Mouse (Mus musculus) gastrocnemius, adult 8-10 months (tissue): Measurements from ENCODE around the gene Erg. TPM values are rescaled to one million over a fixed set of nuclear protein-coding genes. Genes with fewer than 3 reads are reported as not detected.

Experiments used
- DNase-seq, 2 experiments: peaks; one replicate each; pipeline ENCODE4 v3.0.0; 2022; ENCODE audit warnings: low spot score in 2 of 2
- total RNA-seq, 4 experiments: library from RNA; stranded (reverse); gene quantifications; 2 replicates each; pipeline ENCODE4 v1.2.4; 2022

Gene Erg
- 1 to 10 TPM; 5.7 to 9.8 (median 8.2) TPM for total RNA-seq

- DNase-seq = no peak
These were observed at the start of gene Erg for GRCm38 (mm10) chr16:95586311-95586602. Gene Erg, minus strand, starts transcription at chr16:95586593.

- no peak for DNase-seq
These were observed 45.4 kb upstream of the Erg start for GRCm38 (mm10) chr16:95631816-95632215.

DNA sequence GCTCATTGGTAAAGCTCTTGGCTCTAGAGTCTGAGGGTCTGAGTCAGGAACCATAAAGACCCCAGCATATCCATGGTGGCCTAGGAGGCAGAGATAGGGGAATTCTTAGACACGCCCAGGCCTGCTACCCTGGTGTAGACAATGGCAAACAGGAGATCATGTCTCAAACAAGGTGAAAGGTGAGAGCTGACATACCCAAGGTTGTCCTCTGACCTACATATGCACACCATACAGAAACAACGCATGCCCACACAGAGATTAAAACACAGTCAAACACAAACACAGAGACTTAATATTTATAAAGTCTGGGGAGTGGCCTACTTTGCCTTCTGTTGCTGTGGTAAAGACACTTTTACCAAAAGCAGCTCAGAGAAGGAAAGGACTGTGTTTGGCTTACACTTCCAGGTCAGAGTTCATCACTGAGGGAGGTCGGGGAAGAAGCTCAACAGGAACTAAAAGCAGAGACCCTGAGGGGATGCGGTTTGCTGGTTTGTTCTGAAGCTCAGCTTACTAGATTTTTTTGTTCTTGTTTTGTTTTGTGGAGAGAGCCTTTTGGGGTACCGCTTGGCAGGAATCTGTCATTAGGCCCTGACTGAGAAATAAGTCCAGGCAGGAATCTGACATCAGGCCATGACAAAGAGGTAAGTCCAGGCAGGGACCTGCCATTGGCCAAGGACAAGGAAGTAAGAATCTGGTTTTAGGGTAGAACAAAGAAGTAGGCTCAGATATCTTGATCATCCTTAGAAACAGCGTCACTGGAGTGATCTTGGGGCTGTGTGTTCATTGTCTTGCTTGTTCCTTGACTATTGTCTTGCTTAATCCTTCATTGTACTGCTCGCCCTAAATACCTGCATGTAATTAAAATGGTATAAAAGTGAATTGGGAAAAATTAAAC, 37.7 kb upstream of the Erg start:
- no peak for DNase-seq

- DNase-seq = no peak
These were observed 36.7 kb upstream of the Erg start for GRCm38 (mm10) chr16:95623056-95623455.

DNA sequence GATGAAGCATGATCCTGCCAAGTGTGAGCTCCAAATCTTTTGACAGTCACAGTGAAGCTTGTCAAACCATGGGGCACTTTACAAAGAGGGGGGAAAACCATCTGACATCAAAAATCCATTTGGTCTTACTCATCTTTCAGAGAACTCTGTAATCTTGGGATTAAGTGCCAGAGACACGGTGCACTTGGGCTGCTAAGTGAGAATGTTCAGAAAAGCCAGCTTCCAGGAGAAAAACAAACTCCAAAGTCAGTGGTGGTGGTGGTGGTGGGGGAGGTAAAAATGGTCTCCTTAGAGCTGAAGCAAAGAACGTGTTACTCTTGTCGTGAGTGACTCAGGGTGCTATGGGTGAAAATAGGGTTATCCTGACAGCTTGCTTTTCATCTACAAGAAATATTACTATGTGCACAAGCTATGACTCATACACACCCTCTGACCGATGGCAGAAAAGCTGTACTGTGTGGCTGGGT, 33.5 kb upstream of the Erg start:
- DNase-seq = no peak

- DNase-seq = no peak
These were observed 31.8 kb upstream of the Erg start for GRCm38 (mm10) chr16:95618206-95618605.

DNA sequence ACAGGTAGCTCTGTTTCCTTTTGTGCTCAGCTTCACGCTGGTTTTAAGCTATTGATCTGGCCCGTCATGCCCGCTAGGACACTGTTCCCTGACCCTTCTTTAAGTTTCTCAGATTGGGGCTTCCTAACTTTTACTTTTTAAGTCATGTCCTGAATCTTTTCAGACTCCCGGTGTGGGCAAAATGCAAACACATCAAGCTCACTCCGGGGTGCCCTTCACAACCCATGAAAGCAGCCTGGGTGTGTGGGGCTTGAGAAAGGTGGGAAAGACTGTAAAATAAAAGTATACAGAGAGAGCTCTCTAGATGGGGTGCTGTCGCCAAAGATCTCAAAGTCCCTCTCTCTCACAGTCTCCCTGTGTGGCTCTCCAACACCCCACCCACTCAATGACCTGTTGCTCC, 31.3 kb upstream of the Erg start:
- no peak for DNase-seq

DNA sequence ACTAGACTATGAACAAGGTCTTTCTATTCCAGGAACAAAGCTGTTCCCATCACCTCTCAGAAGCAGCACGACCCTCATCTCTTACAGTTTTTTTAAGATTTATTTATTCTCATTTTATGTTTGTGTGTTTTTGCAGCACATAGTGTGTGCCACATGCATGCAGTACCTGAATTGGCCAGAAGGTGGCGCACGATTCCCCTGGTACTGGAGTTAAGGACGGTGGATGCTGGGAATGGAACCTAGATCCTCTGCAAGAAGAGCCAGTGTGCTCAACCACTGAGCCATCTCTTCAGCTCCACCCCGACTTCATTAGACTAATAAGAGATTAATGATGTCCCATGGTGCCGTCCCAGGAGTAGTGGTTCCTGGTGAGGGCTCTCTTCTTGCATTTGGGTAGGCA, 29.2 kb upstream of the Erg start:
- no peak for DNase-seq

DNA sequence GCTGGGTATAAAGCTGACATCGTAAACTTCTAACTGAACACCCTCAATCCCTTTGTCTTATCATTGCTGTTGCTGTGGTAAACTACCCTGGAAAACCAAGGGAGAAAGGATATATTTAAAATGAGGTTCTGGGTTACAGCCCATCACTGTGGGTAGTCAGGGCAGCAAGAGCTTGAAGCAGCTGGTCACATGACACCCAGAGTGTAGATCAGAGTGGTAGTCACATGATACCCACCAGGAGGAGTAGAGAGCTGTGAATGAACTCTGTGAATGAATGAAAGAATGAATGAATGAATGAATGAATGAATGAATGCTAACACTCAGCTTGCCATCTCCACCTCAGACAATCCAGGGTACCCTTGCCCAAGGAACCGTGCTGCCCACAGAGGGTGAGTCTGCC, 28.1 kb upstream of the Erg start:
- no peak for DNase-seq

DNA sequence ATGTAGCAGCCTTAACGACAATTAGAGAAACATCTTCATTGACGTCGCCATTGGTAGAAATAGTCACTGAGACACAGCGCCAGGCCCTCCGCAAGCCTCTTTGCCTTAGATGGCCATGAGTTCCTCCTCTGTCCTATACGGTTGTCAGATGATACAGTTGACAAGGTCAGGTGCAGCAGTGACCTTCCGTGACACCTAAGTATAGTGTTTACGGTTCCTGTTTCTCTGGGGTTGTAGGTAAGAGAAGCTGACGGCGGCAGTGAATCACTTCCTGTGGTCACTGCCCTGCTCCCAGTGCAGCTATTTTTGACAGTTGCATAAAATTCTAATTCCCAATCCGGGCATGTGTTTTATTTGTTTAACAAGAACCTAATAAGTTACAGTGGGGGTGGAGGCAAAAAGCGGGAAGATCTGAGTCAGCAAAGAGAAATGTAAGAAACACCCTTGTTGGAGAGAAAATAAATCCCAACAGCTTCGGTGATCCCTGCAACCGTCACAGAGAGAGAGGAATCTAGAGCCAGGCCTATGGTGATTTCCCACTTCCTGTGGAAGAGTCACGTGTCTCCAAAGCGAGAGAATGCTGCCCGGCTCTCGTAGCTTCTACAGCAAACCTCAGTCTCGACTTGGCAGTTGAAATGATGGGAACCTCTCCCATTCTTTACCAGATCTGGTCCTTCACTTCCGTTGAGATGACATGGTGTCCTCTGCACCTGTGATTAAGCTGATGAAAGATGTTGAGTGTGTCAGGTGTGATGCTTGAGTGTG, 25.8 kb upstream of the Erg start:
- DNase-seq = no peak

GRCm38 (mm10) chr16:95608624-95609023, 22.2 kb upstream of the Erg start:
- no peak for DNase-seq

DNA sequence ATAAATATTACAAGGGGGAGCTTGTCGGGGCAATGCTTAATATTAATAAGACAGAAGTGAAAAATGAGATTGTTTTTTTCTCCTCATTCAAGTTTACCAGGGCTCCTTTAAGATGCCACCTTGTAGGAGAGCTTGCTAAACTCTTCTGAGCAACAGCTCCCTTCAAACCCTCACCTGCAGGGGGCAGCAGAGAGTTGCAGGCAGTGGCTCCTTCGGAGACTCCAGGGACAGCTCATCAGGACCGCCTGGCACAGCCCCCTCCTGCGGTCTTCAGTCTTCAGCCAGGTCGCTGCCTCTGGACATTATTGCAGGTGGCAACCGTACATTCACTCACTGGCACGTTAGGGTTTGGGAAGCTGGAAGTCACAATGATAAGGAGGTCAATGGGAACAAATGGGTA, 18.9 kb upstream of the Erg start:
- peak; percentile 37 to 54 for DNase-seq

DNA sequence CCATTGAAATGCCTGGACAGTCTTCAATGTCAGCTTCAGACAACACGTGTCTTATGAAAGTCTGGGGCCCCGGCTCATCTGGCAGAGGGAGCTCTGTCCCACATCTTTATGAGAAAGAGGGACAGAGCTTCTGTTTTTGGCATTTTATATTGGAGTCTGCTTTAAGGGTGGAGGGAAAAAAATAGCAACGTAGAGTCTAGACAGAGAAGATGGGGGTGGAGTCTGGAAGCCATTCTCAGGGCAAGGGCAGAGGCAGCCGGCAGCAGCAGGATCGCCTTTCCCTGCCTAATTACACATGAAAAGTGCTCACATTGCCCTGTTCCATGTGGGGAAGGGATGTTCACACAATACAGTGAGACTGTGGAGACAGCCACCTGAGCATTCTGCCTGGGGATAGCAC, 16.1 kb upstream of the Erg start:
- no peak for DNase-seq

DNA sequence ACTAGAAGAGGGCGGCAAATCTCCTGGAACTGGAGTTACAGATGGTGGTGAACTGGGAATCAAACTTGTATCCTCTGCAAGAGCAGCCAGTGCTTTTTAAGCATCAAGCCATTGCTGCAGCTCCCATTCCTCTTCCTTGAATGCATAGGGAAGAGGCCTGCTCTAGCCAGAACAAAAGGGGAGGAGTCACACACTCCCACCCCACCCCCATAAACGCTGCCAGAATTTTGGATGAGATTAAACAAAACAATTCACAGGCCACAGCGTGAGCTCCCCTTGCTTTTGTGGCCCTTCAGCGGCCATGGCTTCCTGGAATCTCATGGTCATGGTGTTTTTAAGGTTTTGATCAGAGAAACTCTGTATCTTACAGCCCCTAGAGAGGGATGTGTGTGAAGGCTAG, 15.4 kb upstream of the Erg start:
- no peak for DNase-seq

DNA sequence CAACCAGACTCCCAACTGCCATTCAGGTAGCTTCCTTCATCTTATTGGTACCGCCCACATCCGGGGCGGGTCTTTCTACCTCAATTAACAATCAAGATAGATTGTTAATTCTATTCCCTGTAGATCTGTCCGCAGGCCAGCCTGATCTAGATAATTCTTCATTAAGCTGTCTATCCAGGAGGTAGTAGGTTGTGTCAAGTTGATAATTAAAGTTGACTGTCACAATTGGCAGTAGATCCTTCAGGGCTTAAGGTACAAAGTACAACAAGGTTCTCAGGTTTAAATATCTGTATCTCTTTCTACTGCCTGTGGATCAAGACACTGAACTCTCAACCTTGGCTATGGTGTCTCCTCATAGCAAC, 14.8 kb upstream of the Erg start:
- no peak for DNase-seq

DNA sequence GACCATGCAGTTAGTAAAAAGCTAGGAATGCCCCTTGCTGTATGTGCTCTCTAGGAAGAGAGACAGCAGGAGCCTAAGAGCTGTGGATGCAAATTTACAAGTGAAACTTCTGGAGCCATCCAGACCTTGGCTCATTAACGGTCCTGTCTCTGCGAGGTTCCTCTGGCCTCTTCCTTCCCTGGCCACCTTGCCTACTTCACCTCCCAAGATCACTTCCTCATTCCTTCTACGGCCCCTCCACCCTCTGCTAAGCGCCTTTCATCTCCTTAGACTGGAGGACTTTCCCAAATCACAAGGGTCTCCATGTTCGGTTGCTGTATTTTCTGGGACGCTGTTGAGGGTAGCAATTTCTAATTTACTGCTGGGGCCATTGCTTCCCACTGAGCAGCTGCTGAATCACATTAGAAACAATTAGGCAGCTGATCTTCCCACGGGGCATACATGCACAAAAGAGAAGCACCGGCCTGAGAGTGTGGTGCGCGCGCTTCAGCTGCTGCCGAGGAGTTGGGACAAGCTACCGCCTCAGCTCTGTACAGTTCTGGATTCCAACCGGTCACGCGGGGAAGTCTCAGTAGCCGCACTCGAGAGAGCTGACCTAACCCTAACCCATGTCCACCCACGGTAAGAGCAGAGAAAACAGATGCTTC, 14.3 kb upstream of the Erg start:
- no peak for DNase-seq

DNA sequence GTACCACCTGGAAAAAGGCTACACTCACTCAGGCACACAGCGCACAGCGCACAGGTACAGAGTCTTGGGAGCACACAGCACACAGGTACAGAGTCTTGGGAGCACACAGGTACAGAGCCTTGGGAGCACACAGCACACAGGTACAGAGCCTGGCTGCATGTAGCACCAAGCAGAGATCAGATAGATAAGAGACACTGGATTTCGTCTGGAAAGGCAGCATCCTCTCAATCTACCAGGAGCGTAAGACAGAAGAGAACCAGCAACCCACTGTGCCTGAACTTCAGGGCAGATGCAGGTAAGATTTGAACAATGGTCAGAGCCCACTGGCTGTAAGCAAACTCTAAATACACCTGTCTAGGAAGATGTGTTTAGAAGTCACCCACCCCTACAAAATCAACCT, 12.5 kb upstream of the Erg start:
- no peak for DNase-seq

DNA sequence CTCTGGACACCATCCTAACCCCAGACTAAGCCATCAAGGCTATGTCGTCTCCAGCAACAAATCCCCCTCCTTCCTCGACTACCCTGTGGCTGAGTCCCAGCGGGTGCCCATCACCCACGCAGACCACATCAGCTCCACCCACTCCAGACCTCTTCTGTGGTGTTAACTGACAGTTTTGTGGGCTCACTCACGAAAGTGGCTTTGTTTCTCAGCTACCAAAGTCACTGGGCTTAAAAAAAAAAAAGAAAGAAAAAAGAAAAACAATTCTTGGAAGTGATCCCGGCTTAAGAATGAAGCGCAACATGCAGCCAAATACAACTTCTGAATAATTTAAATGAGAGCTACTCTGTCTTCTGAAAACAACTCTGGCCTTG, 11.2 kb upstream of the Erg start:
- no peak for DNase-seq

GRCm38 (mm10) chr16:95596884-95597577, 10.6 kb upstream of the Erg start:
- DNase-seq = no peak

DNA sequence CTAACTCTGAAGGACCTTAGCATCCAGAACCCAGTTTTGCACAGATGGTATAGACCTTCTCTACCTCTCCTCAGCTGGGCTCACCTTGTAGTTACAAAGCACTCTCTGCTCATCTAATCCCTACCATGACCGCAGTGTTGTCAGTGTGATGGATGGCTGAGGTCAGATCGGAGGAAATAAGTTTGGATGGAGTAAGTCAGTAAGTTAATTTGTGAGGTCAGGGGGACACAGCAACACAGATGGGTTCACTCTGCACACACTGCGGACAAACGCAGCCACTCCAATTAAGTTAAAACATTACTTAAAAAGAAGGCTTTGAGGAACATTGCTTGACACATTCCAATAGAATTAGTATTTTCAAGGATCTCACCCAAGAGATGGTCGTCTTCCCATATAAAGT, 2.5 kb upstream of the Erg start:
- DNase-seq = no peak

- no peak for DNase-seq
These were observed 333 bp upstream of the Erg start for GRCm38 (mm10) chr16:95586726-95587125.
